Mouse (Mus musculus): ENCODE measurements around the gene E130309D02Rik.

GRCm38 (mm10) chr5:143309916-143310315, 5.2 kb downstream of the E130309D02Rik start:
- TF ChIP-seq CTCF (IDR thresholded peaks at IDR 0.05; ENCODE audit: extremely low read depth, insufficient read depth, insufficient read length, insufficient replicate concordance) (no peak), POLR2A (IDR thresholded peaks at IDR 0.05; ENCODE audit: low read depth, low read length) (no peak)

Data from spleen, adult 2 months (tissue).